Mouse (Mus musculus) retina, postnatal 7 days (tissue): ENCODE data around the gene Spon1.

Experiments
- DNase-seq: peaks from one replicate; pipeline ENCODE4 v3.0.0-alpha.2; 2012; ENCODE audit warnings: low read depth, low spot score

Spon1 gene

DNA sequence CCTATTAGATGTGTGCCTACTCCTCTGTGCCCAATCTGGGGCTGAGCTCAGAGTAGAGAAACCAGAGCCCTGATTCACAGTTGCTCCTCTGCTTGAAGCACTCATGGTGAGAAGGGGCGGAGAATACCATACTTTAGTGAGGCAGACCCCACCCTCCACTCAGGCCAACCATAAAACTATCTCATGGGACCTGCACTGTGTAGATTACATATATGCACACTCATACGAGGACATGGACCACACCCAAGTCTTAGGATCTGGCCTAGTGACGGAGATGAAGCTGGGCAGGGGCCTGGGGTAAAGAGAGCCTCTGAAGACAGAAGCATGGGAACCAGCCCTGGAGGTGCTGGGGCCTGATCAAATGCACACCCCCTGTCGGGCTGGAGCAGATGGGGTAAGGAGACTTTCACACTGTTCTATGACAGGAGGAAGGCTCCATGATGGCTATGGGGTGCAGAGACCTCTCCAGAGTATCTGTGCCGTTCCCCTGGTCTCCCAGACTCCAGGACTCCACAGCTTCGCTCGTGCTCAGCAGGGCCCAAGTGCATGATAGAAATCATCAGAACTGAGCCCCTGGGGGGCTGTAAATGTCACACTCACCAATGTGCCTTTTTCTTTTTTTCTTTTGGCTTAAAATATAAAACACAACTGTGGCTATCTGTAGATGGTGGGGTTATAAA, 232.0 kb downstream of the Spon1 start:
- DNase-seq: no peak

DNA sequence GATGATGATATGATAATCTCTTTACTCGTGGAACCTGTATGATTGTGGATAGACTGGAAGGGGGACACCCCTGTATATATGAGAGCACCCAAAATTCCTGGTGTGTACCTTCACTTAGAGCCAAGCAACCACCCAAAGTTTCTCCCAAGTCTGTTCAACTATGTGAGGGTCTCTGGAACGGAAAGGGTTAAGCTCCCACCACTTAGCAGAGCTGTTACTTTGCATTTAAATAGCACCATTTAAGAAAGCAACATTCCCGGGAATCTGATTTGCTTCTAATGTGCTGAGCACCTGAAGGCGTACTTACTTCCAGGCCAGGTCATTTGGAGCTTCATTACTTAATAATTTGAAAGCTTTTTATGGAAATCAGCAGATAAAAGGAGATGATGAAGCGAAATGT, 238.4 kb downstream of the Spon1 start:
- DNase-seq: no peak

DNA sequence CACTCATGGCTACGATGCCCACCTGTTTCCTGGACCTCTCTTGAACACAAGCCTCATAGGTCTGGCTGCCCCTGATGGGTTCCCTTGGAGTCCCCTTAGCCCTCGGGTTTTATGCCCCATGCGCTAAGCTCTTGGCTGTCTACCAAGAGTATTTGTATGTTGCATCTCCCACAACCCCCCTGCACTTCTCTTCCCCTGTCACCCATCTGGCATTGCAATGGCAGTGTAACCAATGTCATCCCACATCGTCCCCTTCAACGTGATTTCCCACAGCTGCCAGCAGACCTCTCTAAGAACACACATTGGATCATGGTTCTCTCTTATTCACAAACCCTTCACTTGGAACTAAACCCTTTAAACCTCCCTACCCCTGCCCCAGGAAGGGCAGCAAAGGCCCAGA, 239.7 kb downstream of the Spon1 start:
- DNase-seq: no peak

DNA sequence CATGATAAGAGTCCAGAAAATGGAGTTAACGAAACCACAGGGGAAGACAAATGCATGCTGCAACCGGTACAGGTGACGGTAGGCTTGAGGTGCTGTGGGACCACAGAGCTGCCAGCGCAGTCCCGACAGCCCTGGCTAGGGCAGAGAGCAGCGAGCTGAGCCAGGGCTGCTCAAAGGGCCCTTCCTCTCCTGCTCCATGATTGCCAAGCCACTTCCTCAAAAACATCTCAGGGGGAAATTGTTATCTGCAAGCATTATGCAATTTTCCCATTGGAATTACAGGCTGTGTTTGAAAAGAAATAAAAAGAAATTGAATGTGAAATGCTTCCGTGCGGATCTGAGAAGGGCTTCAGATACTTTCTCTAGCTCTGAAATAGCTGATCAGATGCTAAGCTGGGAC, 240.7 kb downstream of the Spon1 start:
- no peak for DNase-seq

DNA sequence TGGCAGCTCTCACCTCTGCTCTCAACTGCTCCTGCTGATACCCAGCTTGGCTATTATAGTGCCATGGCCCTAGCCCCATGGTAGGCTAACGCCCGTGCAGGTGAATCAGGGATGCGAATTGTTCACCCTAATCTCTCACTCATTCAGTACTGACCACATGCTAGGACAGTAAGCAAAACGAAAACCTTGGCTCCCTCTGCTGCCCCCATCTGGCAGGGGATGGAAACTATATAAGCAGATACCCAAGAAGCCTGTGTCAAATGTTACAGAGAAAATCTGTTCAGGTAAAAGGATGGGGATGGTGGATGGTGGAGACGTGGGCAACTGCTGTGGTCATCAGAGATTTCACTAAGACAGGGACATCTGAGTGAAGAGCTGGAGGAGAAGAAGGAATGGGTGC, 241.8 kb downstream of the Spon1 start:
- no peak for DNase-seq

DNA sequence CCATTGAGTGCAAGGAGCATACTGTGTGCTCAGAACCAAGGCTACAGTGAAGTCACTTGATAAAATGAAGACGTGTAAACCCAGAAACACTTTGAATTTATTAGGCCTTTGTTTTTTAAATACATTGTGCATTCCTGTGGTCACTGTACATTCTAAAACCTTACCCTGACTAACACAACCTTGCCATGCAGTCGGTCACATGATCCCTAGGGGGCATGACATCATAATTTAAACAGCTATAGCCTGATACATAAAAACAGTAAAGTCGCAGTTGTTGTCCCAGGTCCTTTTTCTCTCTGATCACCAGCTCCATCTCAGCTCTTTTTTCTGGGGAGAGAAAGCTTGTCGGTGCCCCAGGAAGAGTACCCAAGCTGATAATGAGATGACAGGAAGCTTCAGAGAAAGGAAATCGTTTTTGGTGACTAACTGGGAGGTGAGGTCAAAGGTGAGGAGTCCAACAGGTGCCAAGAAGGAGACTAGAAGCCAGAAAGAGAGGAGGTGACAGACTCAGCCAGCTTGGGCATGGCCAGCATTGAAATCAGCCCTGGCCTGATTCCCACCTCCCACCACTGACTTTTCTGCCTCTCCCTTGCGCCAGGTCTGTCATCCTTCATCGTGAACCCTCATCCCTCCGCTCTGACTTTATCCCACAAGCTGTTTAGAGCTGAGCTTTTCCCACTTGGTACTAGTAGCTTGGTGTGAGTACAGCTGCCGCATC, 246.1 kb downstream of the Spon1 start:
- DNase-seq: no peak

DNA sequence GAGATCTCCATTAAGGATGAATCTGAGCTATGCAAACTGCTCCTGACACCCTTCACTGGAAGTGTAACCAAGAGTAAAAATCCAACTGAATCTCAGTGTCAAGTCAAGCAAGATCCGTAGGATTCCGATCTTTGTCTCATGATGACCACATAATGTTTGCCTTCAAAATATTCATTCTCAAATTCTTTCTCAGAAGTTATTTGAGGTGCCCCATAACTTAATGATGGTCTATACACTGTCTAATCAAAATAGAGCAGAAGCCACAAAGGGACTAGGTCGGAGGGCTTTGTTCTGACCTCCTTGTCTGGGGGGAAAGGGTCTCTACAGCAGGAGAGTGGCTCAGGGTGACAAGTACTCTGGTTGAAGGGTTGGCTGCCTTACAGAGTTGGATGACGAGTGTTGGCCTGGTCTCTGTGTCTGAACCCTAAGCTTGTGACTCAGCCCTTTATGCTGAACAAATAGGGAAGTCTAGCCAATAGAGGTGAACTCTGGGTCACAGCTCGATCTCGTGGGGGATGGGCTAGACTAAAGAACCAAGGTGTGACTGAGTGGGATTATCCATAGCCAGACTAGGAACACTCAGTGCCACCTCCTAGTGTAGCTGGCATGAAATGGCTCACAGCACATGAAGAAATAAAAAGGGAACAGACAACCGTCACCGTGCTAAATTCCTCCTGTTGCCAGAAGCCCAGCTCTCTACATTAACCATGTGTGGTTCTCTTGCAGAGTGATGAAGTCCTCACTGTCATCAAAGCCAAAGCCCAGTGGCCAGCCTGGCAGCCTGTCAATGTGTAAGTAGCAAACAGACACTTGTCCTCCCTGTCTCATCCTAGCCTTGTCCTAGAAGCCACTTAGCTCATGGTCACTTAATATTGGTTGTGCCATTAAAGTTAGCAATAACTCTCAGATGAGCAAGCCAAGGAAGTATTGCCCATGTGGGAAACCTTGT, 250.5 kb downstream of the Spon1 start:
- DNase-seq: no peak

DNA sequence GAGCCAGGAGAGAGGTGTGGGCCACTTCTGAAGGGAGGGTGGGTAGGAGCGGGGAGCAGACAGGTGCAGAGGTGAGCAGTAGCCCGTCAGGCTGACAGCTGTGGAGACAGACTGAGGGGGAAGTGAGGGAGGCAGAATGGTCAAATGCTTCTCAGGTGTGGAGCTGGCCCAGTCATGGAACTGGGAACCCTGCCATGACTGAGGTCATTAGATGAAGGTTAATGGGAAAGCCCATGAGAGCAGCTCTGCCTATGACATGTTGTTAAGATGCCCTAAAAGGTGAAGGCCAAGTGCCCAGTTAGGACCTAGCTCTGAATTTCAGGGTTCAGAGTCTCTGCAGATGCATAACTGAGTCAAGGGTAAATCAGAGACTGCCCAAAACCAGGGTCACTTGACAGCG, 253.1 kb downstream of the Spon1 start:
- no peak for DNase-seq

DNA sequence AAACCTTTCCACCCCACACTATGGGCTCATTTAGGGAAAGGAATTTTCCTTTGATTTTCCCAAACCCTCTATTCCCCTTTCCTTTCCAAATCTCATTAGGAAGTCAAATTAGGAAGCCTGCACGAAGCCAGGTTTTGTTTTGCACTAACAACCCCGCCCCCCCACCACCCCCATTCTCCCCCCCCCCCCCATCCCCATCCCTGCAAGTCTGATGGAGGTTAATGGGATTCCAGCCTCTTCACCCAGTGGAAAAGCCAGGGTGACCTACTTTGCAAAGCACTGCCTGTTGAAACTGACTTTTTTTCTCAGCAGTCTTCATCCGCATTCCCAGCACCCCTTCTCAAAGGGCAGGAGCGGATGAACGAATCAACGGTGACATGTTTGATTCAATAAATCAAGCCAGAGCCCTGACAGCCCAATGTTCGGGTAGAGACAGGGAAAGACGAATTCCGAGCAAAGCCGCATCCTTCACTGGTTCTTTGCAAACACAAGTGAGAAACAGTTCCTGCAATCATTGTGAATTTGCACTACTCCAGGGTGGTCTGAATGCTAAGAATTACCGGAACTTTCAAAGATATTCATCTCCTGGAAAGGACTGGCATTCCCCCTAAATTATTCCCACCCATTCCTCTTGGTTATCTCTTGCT, 254.4 kb downstream of the Spon1 start:
- no peak for DNase-seq

DNA sequence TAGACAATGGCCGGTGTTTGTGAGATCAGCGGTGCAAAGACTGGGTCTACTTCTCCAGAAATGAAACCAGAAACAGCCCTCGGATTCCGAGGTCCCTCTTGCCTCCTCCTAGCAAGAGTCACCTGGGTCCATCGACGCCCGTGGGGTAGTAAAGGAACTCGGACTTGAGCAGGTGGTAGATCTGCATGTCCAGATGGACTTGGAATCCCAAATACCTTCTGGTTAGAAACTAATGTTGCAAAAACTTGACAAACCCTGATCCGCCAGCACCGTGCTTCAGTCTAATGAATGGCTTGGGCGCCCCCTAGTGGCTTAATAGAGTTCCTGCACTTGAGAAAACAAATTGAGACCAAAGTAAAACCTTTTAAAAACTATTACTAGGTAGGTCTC, 254.9 kb downstream of the Spon1 start:
- DNase-seq: peak; percentile 70

DNA sequence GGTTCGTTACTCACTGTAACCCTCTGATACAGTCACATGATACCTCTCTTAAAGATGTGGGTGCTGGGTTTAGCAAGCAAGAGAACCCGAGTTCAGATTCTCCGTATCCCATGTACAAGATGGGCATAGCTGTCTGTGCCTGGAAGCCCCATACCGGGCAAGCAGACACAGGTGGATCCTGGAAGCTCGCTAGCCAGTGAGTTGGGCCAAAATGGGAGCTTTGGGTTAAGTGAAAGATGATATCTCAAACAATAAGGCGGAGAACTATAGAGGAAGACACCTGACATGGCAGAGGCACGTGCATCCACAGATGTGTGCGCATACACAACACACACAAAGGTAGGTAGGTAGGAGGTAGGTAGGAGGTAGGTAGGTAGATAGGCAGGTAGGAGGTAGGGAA, 261.1 kb downstream of the Spon1 start:
- DNase-seq: no peak

DNA sequence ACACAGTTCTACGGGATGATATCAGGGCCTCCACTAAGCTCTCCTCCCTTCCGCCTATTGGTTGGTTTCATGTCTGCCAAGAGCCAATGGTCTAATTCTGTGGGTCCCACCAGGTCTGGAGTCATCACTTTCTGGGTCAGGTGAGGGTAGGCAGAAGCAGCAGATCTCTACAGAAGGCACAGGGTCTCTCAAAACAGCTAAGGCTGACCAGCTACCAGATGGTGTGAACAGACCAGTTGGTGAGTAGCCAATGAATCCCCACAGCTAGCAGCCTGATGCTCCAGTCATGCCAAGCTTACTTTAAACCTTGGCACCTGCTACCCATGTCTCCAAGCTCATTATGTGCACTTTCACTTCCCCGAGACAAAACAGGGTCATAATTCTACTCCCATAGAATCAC, 261.6 kb downstream of the Spon1 start:
- DNase-seq: no peak

DNA sequence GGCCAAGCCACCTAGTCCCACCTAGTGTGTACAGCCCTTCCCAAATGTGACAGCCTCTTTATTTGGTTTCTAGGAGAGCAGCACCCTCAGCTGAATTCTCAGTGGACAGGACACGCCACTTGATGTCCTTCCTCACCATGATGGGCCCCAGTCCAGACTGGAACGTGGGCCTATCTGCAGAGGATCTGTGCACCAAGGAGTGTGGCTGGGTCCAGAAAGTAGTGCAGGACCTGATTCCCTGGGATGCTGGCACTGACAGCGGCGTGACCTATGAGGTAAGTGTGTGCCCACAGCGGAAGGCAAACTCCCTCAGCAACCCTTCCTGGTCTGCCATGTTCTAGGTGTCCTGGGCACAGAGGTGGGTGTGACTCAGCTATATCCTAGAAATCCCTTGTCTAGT, 263.0 kb downstream of the Spon1 start:
- no peak for DNase-seq

DNA sequence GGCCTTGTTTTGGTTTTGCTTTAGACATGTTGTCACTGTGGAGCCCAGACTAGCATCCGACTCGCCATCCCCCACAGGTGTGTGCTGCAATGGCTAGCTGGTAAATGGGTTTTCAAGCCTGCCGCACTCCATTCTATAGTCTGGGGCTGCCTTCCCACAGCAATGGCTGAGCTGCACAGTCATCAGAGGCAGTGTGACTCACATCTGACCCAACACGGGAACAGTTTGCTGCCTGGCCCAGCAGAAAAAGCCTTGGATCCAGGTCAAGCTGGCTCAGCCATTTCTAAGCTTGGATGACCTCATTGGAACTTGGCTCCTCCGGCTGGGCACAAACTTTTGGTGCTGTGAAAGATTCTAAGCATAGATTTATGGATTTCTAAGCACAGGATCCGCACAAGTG, 263.8 kb downstream of the Spon1 start:
- no peak for DNase-seq

DNA sequence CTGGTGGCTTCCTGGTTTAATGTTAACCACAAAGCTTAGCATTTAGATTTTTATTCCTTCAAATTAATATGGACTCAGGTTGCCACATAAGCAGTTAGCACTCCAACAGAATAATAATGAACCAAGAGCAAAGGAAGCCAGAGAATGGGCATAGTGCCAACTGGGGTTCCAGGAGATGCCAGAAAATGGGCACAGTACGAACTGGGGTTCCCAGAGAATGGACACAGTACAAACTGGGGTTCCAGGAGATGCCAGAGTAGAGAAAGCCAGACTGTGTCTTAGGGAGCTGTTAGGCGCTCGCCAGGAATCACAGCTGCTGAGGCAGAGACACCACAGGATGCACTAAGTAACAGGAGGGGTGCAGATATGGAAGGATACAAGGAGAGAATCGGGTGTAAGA, 271.4 kb downstream of the Spon1 start:
- DNase-seq: no peak

DNA sequence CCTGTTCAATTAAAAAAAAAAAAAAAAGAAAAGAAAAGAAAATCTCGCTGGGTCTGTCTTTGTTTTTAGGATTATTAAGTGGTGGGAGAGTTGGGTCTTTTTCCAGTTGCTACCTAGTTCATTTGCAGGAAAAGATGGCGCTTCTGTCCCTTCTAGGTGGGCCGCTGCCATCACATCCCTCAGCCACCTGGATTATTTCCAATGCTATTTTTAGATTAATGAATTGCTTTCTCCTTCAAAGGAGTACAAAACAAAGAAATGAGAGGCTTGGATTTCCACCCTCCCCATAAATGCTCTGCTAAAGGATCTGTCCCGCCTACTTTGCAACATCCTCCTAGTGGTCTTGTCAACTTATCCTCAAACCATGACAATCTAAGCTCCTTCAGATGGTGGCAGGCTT, 275.6 kb downstream of the Spon1 start:
- no peak for DNase-seq

DNA sequence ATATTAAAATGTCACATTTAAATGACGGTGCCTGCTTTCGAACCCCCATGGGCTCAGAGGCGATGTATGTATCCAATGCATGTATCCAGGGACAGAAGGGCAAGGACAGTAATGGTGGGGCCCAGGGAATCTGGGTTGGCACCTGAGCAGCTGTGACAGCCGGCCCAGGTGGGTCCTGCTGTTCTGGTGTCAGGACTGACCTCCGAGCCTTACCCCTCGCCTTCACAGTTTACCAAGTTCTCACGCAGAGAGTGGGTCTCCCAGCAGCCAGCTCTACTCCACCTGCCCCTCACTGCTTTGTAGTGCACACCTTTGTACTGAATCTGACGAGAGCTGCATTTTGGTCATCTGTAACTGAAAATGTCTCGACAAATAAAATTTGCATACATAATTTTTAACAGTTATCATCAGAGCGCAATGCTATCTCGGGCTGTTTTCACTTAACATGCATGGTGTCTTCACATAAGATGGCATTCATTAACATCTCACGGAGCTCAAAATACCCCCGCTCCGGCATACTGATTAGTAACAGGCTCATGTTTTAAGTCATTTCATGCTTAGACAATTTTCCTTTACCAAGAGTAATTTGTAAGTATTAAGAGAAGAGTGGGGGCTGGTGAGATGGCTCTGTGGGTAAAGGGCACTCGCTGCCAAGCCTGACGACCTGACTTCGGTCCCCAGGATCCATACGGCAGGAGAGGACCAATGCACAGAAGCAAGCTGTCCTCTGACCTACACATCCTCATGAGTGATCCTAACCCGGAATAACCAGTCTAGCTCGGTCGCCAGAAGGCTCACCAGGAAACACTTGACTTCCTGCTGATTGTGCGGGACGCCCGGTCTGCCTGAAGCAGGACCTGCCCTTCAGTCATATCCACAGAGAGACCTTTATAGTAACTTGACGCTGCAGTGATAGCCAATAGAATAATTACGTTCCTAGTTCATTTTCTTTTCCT, 277.5 kb downstream of the Spon1 start:
- no peak for DNase-seq

DNA sequence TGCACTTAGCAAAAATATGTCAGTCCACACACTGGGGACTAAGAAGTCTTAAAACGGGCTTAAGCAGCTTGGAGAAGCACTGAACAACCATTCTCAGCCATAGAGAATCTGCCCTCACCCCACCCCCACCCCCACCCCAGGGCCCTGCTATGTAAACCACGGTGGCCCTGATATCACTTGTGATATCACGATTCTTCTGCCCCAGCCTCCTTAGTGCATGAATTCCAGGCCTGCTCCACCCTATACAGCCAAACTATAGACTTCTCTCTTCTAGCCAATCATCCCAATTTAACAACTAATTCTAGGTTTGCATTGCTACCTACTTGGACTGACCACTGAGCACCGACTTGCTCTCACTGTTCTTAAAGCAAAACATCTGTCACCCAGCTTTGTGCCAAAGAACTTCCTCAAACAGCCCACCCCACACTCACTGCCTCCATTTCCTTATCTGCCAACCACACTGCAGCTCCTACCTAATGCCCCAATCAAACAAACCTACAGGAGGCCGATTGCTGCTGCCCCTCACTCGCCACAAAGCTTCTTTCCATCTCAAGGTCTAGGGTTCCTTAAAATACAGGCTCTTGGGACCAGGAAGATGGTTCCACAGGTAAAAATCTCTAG, 278.2 kb downstream of the Spon1 start:
- DNase-seq: no peak

DNA sequence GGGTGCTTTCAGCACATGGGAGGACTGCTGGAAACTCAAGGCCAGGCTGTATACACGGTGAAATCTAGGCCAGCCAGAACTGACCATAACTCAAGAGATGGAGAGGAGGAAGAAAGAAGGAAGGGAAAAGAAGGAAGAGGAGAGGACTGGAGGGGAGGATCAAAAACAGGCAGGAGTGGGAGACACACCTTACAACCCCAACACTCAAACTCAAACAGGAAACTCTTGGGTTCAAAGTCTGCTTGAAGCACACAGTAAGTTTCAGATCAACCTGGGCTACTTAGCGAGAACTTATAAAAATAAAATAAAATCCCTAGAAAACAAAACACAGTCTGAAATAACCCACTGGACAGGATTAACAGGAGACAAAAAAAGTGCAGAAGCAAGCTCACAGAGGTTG, 280.0 kb downstream of the Spon1 start:
- no peak for DNase-seq

DNA sequence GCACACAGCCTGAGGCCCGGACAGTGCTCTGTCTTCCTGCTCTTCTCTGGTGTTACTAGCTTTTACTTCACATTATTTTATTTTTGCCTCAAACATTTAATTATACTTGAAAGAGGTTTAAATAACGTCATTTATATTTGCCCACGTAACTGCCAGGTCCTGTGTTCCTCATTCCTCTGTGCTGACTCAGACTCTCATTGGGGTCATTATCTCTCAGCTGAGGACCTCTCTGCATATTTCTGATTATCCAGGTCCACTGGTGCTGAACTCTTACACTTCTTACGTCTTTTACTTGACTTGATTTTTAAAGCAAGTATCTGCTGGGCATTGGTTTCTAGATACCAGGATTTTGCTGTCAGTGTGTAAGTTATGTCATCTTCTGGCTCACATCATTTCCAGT, 287.9 kb downstream of the Spon1 start:
- no peak for DNase-seq
